Mouse (Mus musculus): Measurements from ENCODE around the gene Sdk1. TPM values are rescaled to one million over a fixed set of nuclear protein-coding genes. Genes with fewer than 3 reads are reported as not detected.

Sdk1 gene
- polyA plus RNA-seq, 1 experiment from 2014 or later = 0.73 TPM

- no peaks in the 10 kb centered on the region for H3K9me3 ChIP-seq (replicated peaks)
- peak overlapping the region; percentile 64 for H3K27ac ChIP-seq (replicated peaks)
- DNase-seq (ENCODE audit: low spot score) = peak; percentile 23
- 36% methylated on average over 8 of the region's 8 CpGs for WGBS
- no peaks in the 10 kb centered on the region for H3K36me3 ChIP-seq
- no peaks in the 10 kb centered on the region for H3K27me3 ChIP-seq (ENCODE audit: low read depth, poor library complexity, severe bottlenecking)
- H3K4me3 ChIP-seq = no peak overlapping the region
- peaks cover 30% of the 10 kb centered on the region for H3K4me1 ChIP-seq
Measured at GRCm38 (mm10) chr5:141542890-141543666, 301.8 kb downstream of the Sdk1 start.

DNA sequence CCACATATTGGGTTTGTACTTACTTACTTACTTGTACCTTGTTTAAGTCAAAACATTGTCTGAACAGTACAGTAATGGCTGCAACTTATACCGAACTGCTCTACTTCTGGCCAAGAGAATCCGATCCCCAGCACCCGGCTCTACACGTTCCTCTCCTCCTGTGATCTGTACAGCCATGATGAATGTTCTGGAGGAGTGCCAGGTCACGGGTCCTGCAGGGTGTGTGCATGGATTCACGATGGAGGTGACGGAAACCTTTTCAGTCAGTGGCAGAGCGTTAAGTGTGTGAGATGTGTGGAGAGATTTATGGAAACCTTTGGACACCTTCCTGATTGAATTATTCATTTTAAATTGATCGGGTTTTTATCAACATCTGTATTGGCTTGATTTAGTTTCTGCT lies 312.2 kb downstream of the Sdk1 start:
- H3K4me1 ChIP-seq = peaks cover 27% of the 10 kb centered on the region
- H3K4me3 ChIP-seq = no peak overlapping the region
- no peaks in the 10 kb centered on the region for H3K27me3 ChIP-seq (ENCODE audit: low read depth, poor library complexity, severe bottlenecking)
- no peaks in the 10 kb centered on the region for H3K9me3 ChIP-seq (replicated peaks)
- DNase-seq (ENCODE audit: low spot score) = no peak
- H3K36me3 ChIP-seq = no peaks in the 10 kb centered on the region
- no peak overlapping the region for H3K27ac ChIP-seq (replicated peaks)
- WGBS = 96% methylated on average over 9 of the region's 9 CpGs

DNA sequence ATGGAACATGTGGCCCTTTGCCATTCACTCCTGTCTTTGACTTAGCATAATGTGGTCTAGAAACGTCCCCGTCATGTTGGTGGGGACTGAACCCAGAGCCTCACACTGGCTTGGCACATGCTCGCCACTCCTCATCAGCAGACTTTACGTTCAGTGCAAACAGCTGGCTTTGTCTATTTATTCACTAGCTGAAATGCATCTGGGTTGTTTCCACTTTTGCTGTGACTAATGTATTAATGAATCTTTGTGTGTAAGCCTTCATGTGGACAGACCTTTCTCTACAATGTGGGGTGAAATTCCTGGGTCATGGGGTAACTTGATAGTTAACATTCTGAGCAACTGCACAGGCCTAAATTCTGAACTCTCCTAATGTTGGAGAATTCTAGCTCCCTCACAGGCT lies 317.4 kb downstream of the Sdk1 start:
- no peaks in the 10 kb centered on the region for H3K27me3 ChIP-seq (ENCODE audit: low read depth, poor library complexity, severe bottlenecking)
- DNase-seq (ENCODE audit: low spot score) = no peak
- H3K4me1 ChIP-seq = peaks cover 30% of the 10 kb centered on the region
- 78% methylated on average over 4 of the region's 4 CpGs for WGBS
- H3K27ac ChIP-seq (replicated peaks) = no peak overlapping the region
- H3K36me3 ChIP-seq = no peaks in the 10 kb centered on the region
- no peak overlapping the region for H3K4me3 ChIP-seq
- no peaks in the 10 kb centered on the region for H3K9me3 ChIP-seq (replicated peaks)

GRCm38 (mm10) chr5:141560325-141560724 lies 319.0 kb downstream of the Sdk1 start:
- no peak overlapping the region for H3K4me3 ChIP-seq
- H3K36me3 ChIP-seq = no peaks in the 10 kb centered on the region
- H3K27me3 ChIP-seq (ENCODE audit: low read depth, poor library complexity, severe bottlenecking) = no peaks in the 10 kb centered on the region
- H3K9me3 ChIP-seq (replicated peaks) = no peaks in the 10 kb centered on the region; the same call in 1 of the 2 replicates
- no peak overlapping the region for H3K27ac ChIP-seq (replicated peaks)
- peaks cover 27% of the 10 kb centered on the region for H3K4me1 ChIP-seq
- WGBS = 79% methylated on average over 5 of the region's 5 CpGs
- DNase-seq (ENCODE audit: low spot score) = no peak

DNA sequence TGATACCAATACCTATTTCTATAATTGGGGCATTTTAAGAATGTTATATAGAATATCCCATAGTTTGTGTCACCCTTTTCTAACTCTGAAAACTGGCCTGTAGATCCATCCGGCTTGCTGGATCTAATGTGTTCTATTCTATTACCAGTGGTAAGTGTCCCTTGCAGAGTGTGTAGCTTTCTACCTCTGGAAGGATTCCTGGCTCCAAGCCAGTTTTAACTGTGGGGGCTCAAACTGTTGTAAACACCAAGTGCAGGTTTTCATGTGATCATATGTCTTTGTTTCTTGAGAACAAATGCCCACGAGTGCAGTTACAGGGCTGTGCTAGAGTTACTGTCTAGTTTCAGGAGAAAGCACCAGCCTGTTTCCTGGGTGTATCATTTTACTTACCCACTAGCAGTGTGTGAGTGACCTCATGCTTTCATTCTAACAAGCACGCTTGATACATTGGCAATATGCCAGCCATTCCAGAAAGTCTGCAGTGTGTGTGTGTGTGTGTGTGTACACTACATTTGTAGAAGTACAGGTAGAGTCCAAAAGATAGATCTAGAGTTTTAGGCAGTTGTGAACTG lies 320.8 kb downstream of the Sdk1 start:
- no peaks in the 10 kb centered on the region for H3K36me3 ChIP-seq
- WGBS = 85% methylated on average over 3 of the region's 3 CpGs
- no peaks in the 10 kb centered on the region for H3K27me3 ChIP-seq (ENCODE audit: low read depth, poor library complexity, severe bottlenecking)
- peaks cover 10% of the 10 kb centered on the region for H3K4me1 ChIP-seq
- H3K9me3 ChIP-seq (replicated peaks) = no peaks in the 10 kb centered on the region; the same call in 1 of the 2 replicates
- no peak for DNase-seq (ENCODE audit: low spot score)
- no peak overlapping the region for H3K4me3 ChIP-seq
- no peak overlapping the region for H3K27ac ChIP-seq (replicated peaks)

DNA sequence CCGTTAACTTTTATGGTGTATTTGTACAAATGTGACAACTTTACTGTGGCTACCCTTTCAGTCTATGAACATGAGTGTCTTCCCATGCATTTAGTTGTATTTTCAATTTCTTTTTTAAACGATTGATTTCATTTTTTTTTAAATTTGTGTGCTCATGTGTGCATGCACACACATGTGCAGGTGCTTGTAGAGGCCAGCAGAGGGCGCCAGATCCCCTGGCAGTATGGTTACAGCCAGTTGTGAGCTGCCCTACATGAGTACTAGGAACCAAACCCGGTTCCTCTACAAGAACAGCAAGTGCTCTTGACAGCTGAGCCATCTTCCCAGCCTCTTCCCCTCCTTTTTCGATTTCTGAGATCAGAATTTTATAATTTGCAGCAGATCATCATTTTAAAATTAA lies 322.9 kb downstream of the Sdk1 start:
- no peak overlapping the region for H3K27ac ChIP-seq (replicated peaks)
- no peak overlapping the region for H3K4me3 ChIP-seq
- H3K36me3 ChIP-seq = no peaks in the 10 kb centered on the region
- DNase-seq (ENCODE audit: low spot score) = no peak
- H3K4me1 ChIP-seq = no peaks in the 10 kb centered on the region; the same call in 1 of the 2 replicates
- WGBS = 80% methylated on average over 5 of the region's 5 CpGs
- H3K9me3 ChIP-seq (replicated peaks) = no peaks in the 10 kb centered on the region; the same call in 1 of the 2 replicates
- no peaks in the 10 kb centered on the region for H3K27me3 ChIP-seq (ENCODE audit: low read depth, poor library complexity, severe bottlenecking)

DNA sequence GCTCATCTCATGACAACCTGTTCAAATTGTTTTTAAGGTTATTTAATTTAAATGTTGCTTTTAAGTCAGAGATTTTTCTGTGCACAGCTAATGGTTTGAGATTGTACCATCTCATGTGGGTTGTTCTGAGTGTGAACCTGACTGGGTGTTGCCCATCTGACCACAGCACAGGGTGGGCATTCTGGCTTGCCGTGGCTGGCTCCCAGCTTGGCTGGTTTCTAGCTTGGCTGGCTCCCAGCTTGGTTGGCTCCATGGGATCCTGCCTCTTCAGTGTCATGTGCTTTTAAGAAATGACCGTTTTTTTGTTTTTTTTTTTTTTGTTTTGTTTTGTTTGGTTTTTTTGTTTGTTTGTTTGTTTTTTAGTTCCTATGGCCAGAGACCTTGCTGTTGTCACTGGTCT lies 326.8 kb downstream of the Sdk1 start:
- no peaks in the 10 kb centered on the region for H3K36me3 ChIP-seq
- DNase-seq (ENCODE audit: low spot score) = no peak
- H3K27ac ChIP-seq (replicated peaks) = no peak overlapping the region
- H3K27me3 ChIP-seq (ENCODE audit: low read depth, poor library complexity, severe bottlenecking) = no peaks in the 10 kb centered on the region
- H3K4me1 ChIP-seq = no peaks in the 10 kb centered on the region
- no peak overlapping the region for H3K4me3 ChIP-seq
- 78% methylated on average over 2 of the region's 2 CpGs for WGBS
- no peaks in the 10 kb centered on the region; the same call in 1 of the 2 replicates for H3K9me3 ChIP-seq (replicated peaks)

GRCm38 (mm10) chr5:141570442-141570841 lies 329.2 kb downstream of the Sdk1 start:
- H3K27me3 ChIP-seq (ENCODE audit: low read depth, poor library complexity, severe bottlenecking) = no peaks in the 10 kb centered on the region
- 88% methylated on average over 6 of the region's 6 CpGs for WGBS
- H3K36me3 ChIP-seq = no peaks in the 10 kb centered on the region
- H3K4me1 ChIP-seq = no peaks in the 10 kb centered on the region
- DNase-seq (ENCODE audit: low spot score) = no peak
- no peak overlapping the region for H3K27ac ChIP-seq (replicated peaks)
- H3K9me3 ChIP-seq (replicated peaks) = no peaks in the 10 kb centered on the region
- H3K4me3 ChIP-seq = no peak overlapping the region

GRCm38 (mm10) chr5:141574263-141574662 lies 333.0 kb downstream of the Sdk1 start:
- 88% methylated on average over 1 of the region's 1 CpGs for WGBS

DNA sequence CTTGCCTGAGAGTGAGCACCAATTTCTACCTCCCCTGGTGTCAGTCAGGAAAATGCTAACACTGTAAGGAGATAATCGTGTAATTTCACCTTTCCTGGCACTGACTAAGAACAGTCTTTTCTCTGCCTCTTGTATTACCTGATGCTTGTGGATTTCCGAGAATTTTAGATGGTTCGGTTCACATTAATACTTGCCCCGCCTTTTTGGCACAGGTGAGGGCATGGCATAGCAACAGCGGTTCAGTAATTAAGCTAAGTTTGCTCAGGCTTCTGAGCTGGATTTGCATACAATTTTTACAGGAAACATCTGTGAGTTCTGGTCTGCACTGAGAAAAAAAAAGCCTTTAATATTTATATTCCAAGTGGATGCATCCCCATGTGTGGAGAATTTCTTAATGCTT lies 350.0 kb downstream of the Sdk1 start:
- Histone ChIP-seq H3K27ac (replicated peaks) (no peak overlapping the region), H3K9me3 (replicated peaks) (peaks cover 3% of the 10 kb centered on the region; the same call in 1 of the 2 replicates), H3K4me3 (no peak overlapping the region), H3K36me3 (no peaks in the 10 kb centered on the region), H3K27me3 (ENCODE audit: low read depth, poor library complexity, severe bottlenecking) (no peaks in the 10 kb centered on the region), H3K4me1 (no peaks in the 10 kb centered on the region)
- DNase-seq (ENCODE audit: low spot score) = no peak
- WGBS = 91% methylated on average over 5 of the region's 5 CpGs

More at GRCm38 (mm10) chr5:141574263-141574662, 333.0 kb downstream of the Sdk1 start:
- no peaks in the 10 kb centered on the region for H3K27me3 ChIP-seq (ENCODE audit: low read depth, poor library complexity, severe bottlenecking)
- H3K27ac ChIP-seq (replicated peaks) = no peak overlapping the region
- no peaks in the 10 kb centered on the region for H3K4me1 ChIP-seq
- H3K36me3 ChIP-seq = no peaks in the 10 kb centered on the region
- H3K9me3 ChIP-seq (replicated peaks) = no peaks in the 10 kb centered on the region
- DNase-seq (ENCODE audit: low spot score) = no peak
- H3K4me3 ChIP-seq = no peak overlapping the region

- DNase-seq (ENCODE audit: low spot score) = no peak
- no peak overlapping the region for H3K4me3 ChIP-seq
- H3K27me3 ChIP-seq (ENCODE audit: low read depth, poor library complexity, severe bottlenecking) = no peaks in the 10 kb centered on the region
- no peaks in the 10 kb centered on the region for H3K9me3 ChIP-seq (replicated peaks)
- WGBS = 85% methylated on average over 10 of the region's 10 CpGs
- H3K36me3 ChIP-seq = no peaks in the 10 kb centered on the region
- H3K4me1 ChIP-seq = no peaks in the 10 kb centered on the region
- no peak overlapping the region for H3K27ac ChIP-seq (replicated peaks)
Measured at GRCm38 (mm10) chr5:141612721-141613120, 371.4 kb downstream of the Sdk1 start.

DNA sequence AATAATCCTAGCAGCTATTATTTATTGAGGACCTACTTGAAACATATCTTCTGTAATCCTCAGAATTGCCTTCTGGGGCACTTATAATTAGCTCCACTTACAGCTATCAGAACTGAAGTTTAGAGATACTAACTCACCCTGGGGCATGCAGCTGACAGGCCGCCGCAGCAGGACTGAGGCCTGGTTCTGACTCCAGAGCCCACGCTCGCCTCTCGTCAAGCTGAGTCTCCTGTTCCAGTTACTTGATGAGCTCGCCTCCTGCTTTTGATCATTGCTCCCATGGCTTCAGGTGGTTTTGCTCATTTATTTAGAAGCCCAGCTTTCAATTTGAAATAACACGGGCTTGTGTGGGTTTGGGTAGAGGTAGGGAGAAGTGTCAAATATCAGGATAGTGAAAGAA lies 374.5 kb downstream of the Sdk1 start:
- Histone ChIP-seq H3K27me3 (ENCODE audit: low read depth, poor library complexity, severe bottlenecking) (no peaks in the 10 kb centered on the region), H3K36me3 (no peaks in the 10 kb centered on the region), H3K4me3 (no peak overlapping the region), H3K27ac (replicated peaks) (no peak overlapping the region), H3K4me1 (no peaks in the 10 kb centered on the region), H3K9me3 (replicated peaks) (no peaks in the 10 kb centered on the region)
- 78% methylated on average over 7 of the region's 7 CpGs for WGBS
- no peak for DNase-seq (ENCODE audit: low spot score)

- H3K27me3 ChIP-seq (ENCODE audit: low read depth, poor library complexity, severe bottlenecking) = no peaks in the 10 kb centered on the region
- DNase-seq (ENCODE audit: low spot score) = no peak
- no peaks in the 10 kb centered on the region for H3K4me1 ChIP-seq
- no peak overlapping the region for H3K27ac ChIP-seq (replicated peaks)
- no peak overlapping the region for H3K4me3 ChIP-seq
- WGBS = 77% methylated on average over 6 of the region's 6 CpGs
- no peaks in the 10 kb centered on the region for H3K9me3 ChIP-seq (replicated peaks)
- no peaks in the 10 kb centered on the region for H3K36me3 ChIP-seq
Measured at GRCm38 (mm10) chr5:141617660-141618059, 376.4 kb downstream of the Sdk1 start.
